Mouse (Mus musculus): ENCODE data around the gene Hck. TPM values are rescaled to one million over a fixed set of nuclear protein-coding genes. Genes with fewer than 3 reads are reported as not detected.

Hck gene
- polyA plus RNA-seq, 1 experiment from 2014 or later = 1.1 TPM

Other genes with a start within 250 kb of the Hck start
- gene Mylk2, start 197.1 kb upstream of the Hck start, polyA plus RNA-seq (2016; fragmentation: Nextera tagmentation; extraction: Ambion mirVana) = not detected in 2 replicates
- 0.26 and 0.64 TPM in 2 replicates for gene Foxs1, start 175.3 kb upstream of the Hck start, polyA plus RNA-seq (2016; fragmentation: Nextera tagmentation; extraction: Ambion mirVana)
- 0.58 and 0.68 TPM in 2 replicates for gene Dusp15, start 156.8 kb upstream of the Hck start, polyA plus RNA-seq (2016; fragmentation: Nextera tagmentation; extraction: Ambion mirVana)
- gene Ttll9, start 146.0 kb upstream of the Hck start, polyA plus RNA-seq (2016; fragmentation: Nextera tagmentation; extraction: Ambion mirVana) = 0.53 and 1.7 TPM in 2 replicates
- gene Pdrg1, start 93.0 kb upstream of the Hck start, polyA plus RNA-seq (2016; fragmentation: Nextera tagmentation; extraction: Ambion mirVana) = 82.6 and 92.5 TPM in 2 replicates
- gene Xkr7, start 76.6 kb upstream of the Hck start, polyA plus RNA-seq (2016; fragmentation: Nextera tagmentation; extraction: Ambion mirVana) = not detected in 2 replicates
- 1.5 and 1.7 TPM in 2 replicates for gene Ccm2l, start 42.5 kb upstream of the Hck start, polyA plus RNA-seq (2016; fragmentation: Nextera tagmentation; extraction: Ambion mirVana)
- gene Tm9sf4, start 52.8 kb downstream of the Hck start, polyA plus RNA-seq (2016; fragmentation: Nextera tagmentation; extraction: Ambion mirVana) = 66.5 and 84.3 TPM in 2 replicates
- 5.8 and 9.9 TPM in 2 replicates for gene Tspyl3, start 117.0 kb downstream of the Hck start, polyA plus RNA-seq (2016; fragmentation: Nextera tagmentation; extraction: Ambion mirVana)
- 24.6 and 27.3 TPM in 2 replicates for gene Plagl2, start 133.0 kb downstream of the Hck start, polyA plus RNA-seq (2016; fragmentation: Nextera tagmentation; extraction: Ambion mirVana)
- 5.9 and 6.1 TPM in 2 replicates for gene Pofut1, start 133.1 kb downstream of the Hck start, polyA plus RNA-seq (2016; fragmentation: Nextera tagmentation; extraction: Ambion mirVana)
- gene Kif3b, start 182.9 kb downstream of the Hck start, polyA plus RNA-seq (2016; fragmentation: Nextera tagmentation; extraction: Ambion mirVana) = 4.8 and 5.4 TPM in 2 replicates
- gene Asxl1, start 237.4 kb downstream of the Hck start, polyA plus RNA-seq (2016; fragmentation: Nextera tagmentation; extraction: Ambion mirVana) = 17.0 and 17.2 TPM in 2 replicates